Mouse (Mus musculus) kidney, adult 11 months (tissue): Measurements from ENCODE around the gene Utp4.
A peak's percentile ranks its signal among the peaks of the same experiment; 100 is the strongest.

ENCODE experiments used
- DNase-seq: peaks from one replicate; pipeline ENCODE4 v3.0.0; 2022

The Utp4 gene

DNA sequence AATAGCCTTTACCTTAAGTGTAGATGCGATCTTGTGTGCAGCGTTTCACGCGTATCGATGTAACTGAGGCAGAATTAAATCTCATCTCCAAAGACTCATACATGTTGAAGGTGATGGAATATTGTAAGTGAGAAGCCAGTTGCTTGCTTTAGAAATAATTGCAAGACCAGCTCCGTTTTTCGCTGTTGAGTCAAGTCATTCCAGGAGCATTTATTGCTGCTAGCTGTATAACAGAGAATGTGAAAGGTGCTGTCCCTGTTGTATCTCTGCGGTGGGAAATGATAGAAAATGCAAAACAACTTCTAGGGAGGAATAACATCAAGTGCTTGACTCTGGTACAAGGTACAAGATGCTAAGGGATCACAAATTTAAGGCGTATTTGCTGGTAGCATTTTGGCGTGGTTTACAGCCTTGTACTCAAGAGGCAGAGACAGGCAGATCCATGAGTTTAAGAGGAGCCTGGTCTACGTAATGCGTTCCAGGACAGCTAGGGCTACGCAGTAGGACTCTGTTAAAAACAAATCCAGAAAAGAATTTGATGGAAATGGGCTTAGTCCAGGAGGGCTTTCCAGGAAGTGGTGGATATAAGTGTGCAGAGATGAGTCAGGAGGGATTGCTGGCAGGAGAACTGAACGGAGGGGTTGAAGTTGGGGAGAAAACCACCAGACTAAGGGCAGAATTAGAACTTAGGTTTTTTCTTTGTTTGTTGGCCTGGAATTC lies 43.8 kb downstream of the Utp4 start:
- DNase-seq, result no peak

DNA sequence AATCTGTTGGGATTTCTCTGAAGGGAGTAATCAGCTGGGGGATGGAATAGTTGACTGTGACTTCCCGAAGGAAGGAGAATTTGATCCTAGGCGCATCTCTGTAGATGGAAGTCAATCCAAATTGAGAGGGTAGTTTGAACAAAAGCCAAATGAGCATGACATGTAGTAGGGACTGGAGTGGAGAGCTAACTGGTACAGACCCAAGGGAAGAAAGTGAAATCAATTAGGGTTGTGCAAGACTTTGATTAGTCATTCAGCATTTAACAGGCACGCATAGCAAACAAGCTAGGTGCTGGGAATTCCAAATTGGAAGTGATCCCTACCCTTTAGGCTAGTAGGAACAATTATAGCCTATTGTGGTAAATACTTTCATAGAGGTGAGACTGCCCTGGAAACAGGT lies 48.4 kb downstream of the Utp4 start:
- no peak for DNase-seq

DNA sequence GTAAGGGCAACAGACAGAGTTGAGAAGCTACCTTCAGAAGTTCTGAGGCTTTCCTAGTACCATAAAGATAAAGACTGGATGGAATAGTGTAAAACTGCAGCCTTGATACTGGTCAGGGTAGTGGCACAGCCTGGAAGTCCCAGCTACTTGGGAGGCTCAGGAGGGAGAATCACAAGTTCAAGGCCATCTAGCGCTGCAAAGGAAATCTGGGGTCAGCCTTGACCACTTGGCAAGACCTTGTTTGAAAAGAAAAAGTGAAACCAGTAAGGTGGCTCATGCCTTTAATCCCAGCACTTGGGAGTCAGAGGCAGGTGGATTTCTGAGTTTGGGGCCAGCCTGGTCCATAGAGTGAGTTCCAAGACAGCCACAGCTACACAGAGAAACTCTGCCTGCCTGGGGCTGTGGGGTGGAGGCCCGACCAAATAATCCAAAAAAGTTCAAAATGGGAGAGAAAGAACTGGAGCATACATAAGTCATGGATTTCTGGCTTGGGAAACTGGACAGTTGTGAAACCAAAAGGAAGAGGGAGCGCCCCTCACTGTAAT lies 50.5 kb downstream of the Utp4 start:
- no peak for DNase-seq

DNA sequence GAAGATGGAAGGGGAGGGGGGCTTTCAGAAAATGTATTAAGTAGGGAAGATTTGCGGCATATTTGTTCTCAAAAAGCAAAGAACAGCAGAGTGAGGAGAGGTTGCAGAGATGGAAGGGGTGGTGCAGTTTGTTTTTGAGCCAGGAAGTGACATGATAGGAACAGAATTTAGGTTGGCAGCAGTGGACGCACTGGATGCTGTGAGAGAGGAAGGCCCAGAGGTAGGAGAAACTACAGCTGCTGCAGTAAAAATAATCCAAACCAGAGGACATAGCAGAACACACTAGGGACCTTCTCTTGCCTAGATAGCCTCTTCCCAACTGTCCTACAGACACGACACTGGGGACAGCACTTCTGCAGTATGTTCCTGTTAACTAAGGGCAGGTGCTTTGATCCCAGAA lies 51.3 kb downstream of the Utp4 start:
- no peak for DNase-seq

DNA sequence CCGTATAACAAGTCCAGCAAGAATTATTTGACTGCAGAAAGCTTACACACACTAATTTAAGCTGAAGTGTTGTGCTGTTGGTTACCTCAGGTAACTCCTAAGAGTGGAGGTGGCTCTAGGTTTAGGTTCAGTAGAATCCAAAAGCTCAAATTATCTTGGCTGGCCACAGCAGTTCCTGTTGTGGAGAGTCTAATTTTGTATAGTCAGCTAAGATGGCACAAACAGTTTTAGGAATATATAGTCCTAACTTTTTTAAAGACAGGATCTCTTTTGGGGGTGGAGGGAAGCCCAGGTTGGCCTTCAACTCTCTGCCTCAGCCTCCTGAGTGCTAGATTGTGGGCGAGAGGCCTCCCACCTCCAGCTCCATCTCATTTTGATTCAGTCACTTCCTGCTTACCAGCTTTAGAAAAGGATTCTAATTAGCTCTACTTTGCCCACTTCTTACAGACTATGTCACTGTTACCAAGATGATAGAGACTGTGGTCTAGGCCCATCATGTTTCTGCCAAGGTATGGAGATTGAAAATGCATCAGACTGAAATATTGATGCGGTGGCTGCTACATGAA lies 55.3 kb downstream of the Utp4 start:
- DNase-seq, result no peak

DNA sequence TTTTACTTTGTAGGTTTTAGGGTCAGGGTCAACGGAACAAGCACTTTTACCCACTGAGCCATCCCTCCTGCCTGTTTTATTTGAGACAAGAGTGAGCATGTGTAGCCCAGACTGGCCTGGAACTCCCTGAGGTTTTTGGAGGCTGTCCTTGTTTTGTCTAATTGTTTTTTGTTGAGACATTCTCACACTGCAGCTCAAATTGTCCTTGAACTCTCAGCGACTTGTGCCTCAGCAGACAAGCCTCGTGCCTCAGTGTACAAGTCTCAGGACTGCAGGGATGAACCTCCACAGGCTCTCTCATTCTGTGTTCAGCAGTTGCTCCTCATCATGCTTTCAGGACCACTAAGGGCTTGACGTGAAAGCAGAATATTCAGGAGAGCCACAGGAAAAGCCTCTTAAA lies 58.3 kb downstream of the Utp4 start:
- DNase-seq, result no peak

DNA sequence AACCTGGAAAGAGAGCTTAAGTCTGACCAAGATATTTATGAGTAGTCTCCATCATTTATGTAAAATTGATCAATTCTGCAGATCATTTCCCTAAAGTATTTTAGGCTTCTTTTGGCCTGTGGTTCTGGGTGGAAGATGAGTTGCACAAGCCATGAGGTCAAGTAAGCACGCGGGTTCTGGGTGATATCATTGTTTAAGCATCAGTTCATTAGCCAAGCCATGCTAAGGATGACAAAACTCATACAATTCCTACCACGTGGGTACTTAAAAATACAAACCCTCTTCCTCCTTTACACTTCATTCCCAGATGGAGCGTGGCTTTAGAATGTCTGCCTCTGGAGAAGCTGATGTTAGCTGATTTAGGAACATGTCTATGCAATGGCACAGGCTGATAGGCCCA lies 60.1 kb downstream of the Utp4 start:
- DNase-seq, result no peak

DNA sequence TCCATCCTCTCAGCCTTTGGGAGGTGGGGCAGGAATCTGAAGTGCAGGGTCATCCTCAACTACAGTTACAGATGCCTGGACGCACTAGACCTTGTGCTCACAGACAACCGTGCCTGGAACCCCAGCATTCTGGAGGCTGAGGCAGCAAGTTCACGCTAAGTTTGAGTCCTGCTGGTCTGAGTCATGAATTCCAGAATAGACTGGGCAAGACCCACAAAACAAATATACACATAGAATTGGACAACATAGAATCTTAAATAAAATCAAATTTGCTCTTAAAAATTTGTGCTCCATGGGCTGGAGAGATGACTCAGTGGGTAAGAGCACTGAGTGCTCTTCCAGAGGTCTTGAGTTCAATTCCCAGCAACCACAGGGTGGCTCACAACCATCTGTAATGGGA lies 63.6 kb downstream of the Utp4 start:
- DNase-seq, result no peak

DNA sequence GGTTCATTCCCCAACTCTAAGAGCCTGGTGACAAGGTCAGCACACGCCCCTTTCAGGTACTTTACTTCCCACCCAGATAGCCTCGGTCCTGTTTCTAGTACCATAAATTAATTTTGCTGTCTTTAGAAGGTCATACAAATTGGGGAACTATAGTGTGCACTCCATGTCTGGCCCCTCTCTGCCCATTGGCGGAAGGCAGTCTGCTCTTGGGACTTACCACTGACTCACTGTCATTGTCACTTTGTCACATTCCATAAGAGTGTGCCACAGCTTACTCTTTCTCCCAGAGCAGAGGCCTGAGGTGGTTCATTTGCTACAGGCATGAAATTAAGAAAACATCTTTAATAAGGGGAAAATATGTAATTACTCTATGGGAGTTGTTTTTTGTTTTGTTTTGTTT lies 64.8 kb downstream of the Utp4 start:
- DNase-seq, result no peak

DNA sequence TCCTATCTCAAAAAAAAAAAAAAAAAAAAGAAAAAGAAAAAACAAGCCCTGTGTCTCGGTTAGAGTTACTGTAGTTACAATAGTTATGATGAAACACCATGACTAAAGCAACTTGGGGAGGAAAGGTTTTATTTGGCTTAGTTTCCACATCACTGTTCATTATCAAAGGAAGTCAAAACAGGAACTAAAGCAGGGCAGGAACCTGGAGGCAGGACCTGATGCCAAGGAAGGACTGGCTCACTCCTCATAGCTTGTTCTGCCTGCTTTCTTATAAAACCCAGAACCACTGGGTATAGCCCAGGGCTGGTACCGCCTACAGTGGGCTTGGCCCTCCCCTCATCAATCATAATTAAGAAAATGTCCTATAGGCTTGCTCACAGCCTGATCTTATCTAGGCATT lies 66.2 kb downstream of the Utp4 start:
- DNase-seq, result no peak

DNA sequence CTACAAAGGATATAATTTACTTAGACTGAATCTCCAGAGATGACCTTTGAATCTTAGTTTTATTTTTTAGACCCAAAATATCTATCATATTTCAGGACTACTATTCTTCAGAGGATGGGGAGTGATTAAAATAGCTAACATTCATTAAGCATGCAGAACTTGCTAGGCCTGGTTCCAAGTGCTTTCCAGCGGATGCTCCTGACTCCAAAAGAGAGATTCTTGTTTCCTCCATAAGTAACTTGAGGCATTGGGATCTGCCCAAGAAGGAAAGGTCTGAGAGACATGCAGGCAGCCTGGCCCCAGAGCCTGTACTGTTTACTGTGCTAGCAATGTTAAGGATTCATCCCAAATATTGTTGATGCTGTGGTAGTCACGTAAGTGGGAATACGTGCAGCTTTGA lies 68.9 kb downstream of the Utp4 start:
- peak; percentile 38 for DNase-seq

DNA sequence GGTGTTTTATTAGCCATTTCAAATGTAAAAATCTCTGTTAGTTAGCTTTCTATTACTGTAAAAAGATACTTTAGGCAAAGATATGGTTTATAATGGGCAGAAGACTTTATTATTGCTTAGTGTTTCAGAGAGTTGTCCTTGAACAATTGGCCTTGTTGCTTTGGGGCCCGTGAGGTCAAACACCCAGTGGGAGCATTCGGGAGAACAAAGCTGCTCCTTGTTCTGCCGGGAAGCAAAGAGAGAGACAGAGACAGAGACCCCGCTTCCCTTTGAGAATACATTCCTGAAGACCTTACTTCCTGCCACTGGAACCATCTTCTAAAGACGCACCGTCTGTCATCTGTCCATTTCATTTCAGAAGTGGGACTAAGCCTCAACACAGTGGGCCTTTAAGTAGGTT lies 69.9 kb downstream of the Utp4 start:
- DNase-seq, result no peak

DNA sequence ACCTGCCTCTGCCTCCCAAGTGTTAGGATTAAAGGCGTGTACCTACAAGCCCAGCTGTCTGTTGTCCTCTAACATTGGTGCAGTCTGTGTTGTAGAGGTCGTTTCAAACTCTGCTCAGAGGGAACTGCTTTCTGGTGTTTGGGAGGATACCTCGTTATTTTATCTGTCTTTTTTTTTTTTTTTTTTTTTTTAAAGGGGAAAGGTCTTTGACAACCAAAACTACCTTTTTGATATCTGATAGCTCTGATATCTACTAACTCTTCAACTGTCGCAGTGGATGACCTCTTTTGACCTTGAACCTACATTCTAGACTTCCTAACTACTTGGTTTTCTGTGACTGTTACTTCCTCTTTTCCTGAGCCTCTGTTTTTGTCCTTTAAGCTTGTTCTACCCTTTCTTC lies 71.1 kb downstream of the Utp4 start:
- no peak for DNase-seq

DNA sequence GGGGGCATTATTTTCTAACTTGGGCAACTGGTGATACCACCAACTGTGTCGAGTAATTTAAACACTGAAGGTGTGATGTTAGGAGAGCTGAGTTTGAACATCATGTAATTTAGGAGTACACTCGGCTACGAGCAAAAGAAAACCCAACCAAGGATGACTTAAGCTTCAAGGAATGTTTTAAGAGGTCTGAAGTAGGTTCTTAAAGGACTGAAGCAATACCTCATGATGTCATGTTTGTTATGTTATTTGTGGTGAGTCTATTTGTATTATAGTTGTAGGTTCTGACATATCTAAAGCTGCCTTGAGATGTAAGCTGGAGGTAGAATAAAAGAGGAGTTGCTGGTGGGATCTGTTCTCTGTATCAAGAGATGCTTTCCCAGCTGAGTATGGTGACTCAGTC lies 76.5 kb downstream of the Utp4 start:
- DNase-seq, result no peak

DNA sequence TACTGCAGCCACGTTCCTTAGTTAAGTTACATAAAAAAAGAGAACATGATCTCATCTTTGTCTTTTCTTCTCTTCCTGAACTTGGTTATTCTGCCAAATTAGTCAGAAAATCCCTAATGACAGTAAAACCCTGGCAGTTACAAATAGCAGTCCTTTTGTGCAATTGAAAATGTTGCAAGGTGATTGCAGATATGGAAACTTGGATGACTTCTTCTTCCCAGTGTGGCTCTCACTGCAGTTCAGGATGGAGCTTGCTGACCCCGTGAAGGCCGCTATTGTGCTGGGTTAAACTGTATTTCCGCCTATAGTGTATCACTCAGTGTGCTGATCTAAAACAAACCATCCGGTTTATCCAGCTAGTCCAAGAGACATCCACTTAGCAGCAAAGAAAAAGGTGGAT lies 78.5 kb downstream of the Utp4 start:
- DNase-seq, result peak; percentile 25
